Mouse (Mus musculus) thymus, adult 2 months (tissue): ENCODE data around the gene H3f3a.

Experiments used
- CTCF ChIP-seq: fragments of 200-500 bp; IDR thresholded peaks from 2 replicates; pipeline ENCODE4 v1.5.1; 2012; ENCODE audit warnings: mild to moderate bottlenecking, control low read depth, low read length, moderate library complexity, borderline replicate concordance; ENCODE audit not compliant: control insufficient read depth, poor library complexity, insufficient read depth; ENCODE audit errors: extremely low read depth
- POLR2A ChIP-seq: fragments of 200-500 bp; IDR thresholded peaks from 2 replicates; pipeline ENCODE4 v1.6.1; 2012; ENCODE audit warnings: mild to moderate bottlenecking, low read length, control low read depth, moderate library complexity; ENCODE audit not compliant: control insufficient read depth, poor library complexity, insufficient read depth; ENCODE audit errors: extremely low read depth

DNA sequence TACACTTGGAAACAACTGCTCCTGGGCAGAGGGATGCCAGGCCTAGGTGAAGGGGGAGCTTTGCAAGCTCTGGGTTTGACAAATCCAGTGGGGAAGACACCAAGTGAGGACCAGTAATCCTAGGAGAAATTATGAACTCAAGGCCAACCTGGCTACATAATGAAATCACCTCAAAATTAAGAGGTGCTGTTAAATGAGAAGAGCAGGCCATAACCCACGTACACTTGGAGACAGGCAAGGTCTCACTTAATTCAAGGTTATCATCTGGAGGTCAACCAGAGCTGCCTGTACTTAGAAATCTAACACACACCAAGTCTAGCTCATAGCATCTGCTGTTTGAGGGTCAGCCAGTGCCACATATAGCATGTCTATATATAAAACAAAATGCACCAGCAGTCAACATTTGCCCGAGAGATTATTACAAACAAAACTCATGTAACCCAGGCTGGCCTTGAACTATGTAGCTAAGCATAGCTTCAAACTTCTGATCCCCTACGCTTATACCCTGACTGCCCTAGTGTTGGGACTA, 12.2 kb downstream of the H3f3a start:
- TF ChIP-seq CTCF, result no peak
- no peak for TF ChIP-seq POLR2A
